Mouse (Mus musculus) thymus, postnatal 14 days (tissue): Measurements from ENCODE around the gene Cd80.
"Not testable (repeated sequence)": the region's sequence is repeated elsewhere in the genome, so short reads cannot be mapped to it uniquely, and the experiment has no call there.

ENCODE experiments used
- DNase-seq: peaks from one replicate; pipeline ENCODE4 v3.0.0; 2021

The Cd80 gene

DNA sequence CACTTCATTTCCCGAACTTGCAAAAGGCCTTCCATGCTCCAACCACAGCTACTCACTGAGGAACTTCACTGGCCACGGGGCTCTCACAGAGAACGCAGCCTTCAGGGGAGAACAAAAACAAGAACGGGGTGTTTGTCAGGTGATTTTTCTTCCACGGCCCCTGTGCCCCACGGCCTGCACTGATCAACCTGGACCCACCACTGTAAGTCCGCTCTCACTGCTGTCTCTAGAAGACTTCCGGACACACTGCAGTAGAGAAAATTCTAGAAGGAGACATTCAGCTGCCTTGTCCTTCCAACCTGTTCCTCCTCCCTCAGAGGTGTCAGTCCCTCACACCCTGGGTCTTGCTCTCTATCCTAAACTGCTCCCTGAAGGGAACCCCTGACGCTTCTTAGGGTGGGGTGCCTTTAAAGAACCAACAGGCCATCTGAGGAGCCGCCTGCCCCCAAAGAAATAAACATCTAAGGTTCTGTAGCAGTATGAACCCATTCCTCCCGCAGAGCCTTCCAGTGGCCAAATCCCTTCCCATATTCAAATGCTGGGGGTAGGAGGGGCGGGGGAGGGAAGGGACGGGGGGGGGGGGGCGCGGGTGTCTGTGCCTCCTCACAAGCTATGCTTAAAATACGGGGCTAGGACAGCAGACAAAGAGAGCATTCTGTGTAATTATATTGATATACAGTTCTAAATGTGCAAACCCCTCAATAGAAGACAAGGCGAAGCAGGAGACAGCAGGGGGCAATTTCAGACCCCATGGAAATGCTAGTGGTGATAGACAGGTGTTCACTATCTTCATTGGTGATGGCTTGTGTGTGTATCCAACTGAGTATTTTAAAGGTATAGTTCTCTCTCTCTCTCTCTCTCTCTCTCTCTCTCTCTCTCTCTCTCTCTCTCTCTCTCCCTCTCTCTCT lies at the start of gene Cd80:
TSS of gene Cd80 (plus strand) at position 51 of the 908 bp plus-strand sequence.
- DNase-seq: no peak

DNA sequence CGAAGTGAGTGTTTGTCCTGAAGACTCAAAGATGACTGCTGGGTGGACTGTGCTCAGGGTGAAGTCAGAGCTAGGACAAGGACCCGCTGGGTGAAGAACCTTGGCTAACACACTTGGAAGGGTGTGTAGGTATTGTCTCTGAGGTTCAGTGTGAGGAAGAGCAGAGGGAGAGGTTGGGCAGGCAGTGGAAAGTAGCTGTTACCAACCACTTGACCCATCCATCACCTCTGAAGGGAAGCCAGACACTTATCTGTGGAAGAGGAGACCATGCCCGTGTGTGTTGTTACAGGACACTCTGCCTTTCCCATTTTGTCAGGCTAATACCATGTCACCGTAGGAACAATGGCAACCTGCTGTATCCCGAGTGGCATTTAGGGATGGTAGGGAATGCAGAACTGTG lies 49.1 kb upstream of the Cd80 start:
- DNase-seq: no peak

DNA sequence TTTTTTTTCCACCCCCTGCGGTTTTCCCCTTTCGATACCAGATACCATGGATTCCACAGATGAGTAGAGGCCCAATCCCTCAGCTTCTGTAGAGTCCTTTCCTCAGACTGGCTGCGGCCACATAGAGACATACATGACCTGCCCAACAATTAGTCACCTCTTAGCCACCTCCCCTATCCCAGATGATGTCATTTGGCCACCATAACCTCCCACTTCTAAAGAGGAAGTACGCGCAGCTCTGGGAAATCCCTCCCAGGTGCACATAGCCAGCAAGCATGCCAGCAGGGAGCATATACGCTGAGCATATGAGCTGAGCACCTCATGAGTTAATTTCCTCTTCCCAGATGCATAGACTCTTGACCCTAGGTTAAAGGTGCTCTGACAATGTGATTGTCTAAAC lies 48.7 kb upstream of the Cd80 start:
- no peak for DNase-seq

DNA sequence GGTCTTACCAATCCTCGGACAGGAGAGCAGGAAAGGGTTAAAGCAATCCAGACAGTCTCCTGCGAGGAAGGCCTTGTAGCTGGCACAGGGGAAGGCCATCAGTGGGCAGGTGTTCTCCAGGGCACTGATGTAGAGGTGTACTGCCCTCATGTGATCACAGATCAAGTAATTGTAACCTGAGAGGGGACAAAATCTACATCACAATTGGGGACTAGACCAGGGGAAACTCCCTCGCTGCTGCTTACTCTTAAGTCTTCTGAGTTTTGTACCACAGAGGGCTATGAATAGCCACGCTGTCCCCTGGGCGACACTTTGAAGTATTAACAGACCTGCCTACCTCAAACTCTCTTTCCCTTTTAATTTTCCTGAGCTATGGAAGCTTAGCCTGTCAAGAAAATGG lies 47.8 kb upstream of the Cd80 start:
- DNase-seq: no peak

DNA sequence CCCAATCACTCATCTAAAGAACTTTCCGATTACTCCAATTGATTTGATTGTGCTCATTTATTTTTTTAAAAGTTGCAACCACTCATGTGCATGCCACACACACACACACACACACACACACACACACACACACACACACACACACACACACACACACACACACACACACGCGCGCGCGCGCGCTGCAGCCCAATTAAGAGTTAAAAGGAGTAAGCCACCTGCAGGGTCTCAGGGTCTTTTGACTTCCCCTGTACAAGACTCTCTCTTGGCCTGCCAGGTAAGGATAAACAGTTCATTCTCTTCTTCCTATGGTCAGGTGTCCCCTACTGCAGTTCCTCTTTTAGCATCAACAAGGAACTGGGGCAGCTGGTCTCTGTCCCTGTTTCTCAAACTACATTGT lies 46.9 kb upstream of the Cd80 start:
- no peak for DNase-seq

DNA sequence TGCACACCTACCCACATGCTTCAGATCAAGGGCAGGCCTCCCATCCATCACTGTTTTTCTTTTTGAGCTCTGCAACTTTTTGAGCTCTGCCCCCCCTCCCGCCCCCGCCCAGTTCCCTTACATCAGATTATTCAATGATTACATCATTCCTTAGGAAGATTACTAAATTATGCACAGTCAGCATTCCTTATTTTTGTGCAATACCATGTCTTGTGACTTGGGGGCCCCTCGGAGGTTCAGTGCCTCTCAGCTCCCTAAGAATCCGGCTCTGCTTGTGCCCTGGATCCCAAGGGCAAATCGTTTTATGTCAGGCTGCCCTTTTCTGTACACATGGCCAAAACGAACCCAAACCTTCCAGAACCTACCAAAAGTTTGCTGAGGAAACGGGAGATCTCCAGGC lies 40.4 kb upstream of the Cd80 start:
- no peak for DNase-seq

DNA sequence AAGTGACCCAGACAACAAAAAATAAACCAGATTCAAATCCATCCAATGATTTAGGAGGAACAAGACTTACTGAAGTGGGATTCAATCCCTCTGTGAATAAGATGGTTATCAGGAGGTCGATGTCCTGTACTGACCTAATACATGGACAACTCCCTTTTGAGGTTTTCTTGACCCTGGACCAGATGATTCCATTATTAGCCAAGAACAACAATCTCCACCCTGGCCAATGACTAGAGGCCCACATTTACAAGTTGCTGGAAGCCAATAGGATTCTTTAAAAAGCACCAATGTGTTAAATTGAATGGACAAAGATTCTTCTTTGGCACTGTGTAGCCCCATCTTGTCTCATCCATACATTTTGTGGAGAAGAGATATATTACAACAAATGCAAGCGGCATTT lies 30.0 kb upstream of the Cd80 start:
- DNase-seq: no peak

DNA sequence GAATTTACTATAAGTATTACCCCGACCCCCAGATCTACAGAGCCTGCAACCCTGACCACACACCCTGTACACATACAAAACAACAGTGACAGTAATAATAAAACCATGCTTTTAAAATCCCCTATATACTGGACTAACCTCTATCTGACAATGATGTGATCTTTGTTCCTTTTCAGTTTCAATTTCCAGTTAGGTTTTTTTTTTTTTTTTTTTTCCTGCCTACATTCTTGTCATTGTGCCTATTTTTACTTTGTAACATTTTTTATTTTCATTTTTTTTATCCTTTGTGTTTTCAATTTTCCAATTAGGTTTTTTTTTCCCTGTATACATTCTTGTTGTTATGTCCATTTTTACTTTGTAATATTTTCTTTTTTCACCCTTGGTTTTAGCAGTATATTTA lies 29.6 kb upstream of the Cd80 start:
- DNase-seq: no peak

DNA sequence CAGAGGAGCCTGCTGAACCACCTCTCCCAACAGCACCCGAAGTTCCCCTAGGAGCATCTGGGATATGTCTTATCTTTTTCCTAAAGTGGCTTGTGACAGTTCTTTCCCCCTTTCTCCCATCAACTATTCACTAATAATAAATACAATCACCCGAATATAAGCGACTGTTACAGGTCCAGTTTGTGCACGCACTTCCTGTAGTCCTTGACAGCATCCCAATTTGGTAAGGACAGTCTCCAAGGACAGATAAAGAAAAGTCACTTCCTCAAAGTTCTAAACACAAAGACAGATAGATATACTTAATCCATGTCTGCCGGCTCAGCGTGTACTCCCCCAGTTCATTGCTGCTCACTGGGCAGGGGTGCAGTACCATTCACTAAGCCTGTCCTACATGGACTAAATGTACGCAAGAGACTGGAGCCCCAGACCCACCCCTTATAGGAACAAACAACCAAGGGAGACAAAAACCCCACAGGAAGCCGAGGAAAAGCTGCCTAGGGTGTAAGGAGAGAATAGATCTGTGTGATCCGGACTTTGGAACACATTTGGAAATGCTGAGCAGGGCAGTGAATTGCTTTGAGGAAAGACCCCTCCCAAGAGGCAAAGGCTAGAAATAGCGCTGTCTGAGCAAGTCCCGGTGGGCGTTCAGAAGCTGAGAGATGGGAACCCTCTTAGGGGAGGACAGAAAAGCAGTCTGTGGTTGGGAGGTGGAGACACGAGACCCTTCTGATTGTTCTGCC lies 23.7 kb upstream of the Cd80 start:
- no peak for DNase-seq

DNA sequence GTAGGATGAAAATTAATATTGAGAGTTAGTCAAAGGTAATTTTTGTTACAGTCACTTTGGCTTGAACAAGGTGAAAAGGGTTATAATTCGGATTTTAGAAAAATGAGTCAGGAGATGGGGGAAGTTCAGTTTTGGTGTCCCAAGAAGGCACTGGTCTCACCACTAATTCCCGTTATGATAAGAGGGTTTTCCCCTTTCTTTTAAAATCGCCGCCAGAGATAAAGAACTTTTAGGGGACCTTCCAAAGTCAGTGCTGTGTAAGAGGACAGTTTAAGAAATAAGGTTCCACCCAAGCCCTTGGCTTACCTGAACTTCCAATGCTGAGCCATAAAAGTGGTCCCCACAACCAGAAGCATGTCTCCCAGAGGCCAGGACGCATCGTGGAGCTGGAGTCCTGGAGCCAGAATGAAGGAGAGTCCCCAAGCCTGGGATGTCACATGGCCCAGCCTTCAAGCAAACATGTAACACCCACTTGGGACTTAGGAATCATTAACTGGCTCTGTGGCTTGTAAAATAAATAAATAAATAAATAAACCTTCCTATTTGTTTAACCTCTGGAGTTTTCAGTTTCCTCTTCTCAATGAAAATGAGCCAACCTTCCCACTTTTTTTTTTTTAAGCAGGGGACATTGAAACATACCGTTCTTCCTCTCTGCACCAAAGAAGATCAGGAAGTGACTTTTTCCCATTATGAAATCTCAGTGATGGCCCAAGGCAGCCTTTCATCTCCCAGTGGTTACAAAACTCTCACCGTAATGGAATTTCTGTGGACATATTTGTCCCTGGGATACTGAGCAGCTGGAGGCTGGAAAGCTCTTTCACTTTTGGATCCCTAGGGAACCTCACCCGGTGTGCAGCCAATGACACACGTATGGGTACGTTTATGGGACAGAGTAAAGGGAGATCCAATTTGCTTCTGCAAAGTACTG lies 22.6 kb upstream of the Cd80 start, which contains the start of gene Pla1a:
TSS of gene Pla1a (minus strand) at position 648 of the 928 bp plus-strand sequence.
- no peak for DNase-seq

DNA sequence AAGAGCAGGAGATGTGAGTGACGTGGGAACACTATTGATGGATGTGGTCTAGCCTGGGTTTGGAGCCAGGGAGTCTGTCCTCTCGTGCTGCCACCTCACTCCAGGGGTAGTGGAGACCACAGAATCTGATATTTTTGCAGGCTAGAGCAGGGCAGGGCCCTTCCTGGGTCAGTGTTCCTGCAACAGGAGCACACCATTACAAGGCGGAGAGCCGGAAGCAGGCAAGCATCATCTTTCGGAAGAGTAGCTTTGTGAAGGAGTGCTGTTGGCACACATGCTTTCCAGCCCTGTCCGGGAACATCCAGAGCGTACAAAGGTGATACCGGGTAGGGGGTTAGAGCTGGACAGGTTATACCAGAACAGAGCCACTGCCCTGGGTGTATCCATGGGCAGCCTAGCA lies 21.8 kb upstream of the Cd80 start:
- DNase-seq: no peak

DNA sequence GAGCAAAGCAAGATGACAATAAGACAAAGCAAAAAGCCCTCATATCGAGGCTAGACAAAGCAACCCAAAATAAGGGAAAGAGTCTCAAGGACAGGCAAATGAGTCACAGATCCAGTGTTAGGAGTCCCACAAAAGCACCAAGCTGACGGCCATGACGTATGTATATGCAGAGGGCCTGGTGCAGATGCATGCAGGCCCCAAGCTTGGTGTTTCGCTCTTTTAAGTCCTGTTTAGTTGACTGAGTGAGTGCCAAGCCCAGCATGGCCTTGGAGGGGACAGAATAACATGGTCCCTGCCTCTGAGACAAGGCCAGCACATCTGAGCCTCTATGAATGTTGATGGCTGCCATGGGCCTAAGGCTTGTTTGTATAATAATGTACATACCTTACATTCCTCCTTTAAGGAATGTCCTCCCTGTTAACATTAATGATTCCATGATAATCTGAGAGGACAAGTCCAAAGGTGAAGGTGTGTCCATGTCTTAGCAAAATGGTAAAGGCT lies 21.0 kb upstream of the Cd80 start:
- DNase-seq: no peak

DNA sequence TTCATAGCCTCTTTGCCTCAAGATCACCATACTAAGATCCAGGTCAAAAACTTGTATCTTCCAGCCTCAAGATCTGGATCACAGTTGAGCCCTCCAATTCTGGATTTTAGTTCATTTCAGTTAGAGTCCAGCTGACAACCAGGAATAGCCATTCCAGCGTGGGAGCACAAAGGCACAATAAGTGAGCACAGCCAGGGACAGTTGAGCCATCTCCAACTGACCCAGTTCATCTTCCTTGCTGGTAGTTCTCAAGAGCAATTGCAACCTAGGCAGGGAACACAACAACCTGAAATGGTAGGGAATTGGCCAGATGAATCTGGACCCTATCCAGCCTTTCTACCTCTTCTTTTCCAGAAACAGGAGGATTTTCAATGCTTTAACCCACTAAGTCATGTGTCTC lies 16.2 kb upstream of the Cd80 start:
- no peak for DNase-seq

DNA sequence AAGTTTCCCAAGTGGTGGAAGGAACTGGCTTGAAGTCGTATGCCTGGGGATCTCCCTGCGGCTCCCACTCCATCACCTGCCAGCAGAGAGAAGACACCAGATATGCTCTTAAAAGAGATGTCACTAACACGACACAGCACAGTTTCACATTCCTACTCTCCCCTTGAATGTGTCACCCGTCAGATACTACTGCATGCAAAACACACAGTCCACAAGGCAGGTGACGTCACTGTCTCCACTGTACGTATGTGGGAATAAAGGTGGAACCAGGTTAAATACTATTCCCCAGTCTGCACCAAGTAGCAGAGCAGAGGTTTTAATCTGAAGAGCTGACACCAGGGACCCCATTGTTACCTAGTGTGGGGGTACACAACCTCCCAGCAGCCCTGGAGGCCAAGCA lies 15.0 kb upstream of the Cd80 start:
- DNase-seq: no peak

DNA sequence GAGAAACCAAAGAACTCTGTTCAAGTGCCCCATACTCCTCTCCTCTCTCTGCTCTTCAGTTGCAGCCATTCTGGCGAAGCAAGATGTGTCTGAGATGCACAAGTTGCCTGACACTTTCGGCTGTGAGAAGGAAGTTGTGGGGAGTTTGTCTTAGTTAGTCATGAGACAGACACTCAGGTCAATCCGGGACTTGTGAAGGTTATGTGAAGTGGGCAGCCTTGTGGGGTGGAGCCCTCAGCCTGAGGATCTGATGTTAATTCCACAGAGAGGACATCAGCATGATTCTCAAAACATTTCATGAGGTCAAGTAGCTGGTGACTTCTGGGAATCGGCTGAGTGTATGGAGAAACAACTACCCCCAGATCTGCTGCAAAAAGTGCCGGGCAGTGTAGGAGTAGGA lies 13.8 kb upstream of the Cd80 start:
- DNase-seq: no peak

DNA sequence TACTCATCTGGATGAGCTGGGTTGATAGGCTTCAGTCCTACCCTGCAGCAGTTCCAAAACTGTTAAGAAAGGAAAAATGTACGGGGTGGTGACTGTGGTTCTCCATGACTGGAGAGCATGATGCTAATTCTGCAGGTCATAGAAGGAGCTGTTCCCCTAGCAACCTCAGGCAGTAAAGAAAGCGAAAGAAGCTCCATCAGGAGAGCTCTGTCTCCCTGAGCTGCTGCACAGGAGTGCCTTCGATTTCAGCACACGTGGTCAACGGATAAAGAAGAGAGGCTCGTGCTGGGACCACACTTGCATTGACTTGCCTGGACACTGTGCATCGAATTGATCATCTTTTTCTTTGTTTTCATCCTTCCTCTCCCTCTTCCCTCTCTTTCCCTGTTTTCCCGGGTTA lies 13.1 kb upstream of the Cd80 start:
- DNase-seq: no peak

DNA sequence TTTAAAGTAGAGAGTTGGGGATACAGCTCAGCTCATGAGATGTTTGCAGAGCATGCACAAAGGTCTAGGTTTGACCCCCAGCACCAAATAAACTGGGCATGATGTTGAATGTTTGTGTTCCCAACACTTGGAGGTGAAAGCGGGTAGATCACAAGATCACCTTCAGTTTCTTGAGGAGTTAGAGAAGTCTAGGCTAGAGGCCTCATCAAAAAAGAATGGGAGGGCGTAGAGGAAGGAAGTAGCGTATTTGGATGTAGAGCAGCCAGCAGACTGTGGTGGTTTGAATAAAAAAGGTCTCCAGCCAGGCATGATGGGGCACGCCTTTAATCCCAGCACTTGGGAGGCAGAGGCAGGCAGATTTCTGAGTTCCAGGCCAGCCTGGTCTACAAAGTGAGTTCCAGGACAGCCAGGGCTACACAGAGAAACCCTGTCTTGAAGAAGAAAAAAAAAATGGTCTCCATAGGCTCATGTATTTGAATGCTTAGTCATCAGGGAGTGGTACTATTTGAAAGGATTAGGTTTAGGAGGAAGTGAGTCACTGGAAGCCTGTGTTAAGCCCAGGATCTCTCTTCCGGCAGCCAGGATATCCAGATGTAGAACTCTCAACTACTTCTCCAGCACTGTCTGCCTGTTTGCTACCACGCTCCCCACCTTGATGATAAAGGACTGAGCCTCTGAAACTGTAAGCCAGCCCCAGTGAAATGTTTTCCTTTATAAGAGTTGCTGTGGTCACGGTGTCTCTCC lies 11.5 kb upstream of the Cd80 start:
- DNase-seq: no peak

DNA sequence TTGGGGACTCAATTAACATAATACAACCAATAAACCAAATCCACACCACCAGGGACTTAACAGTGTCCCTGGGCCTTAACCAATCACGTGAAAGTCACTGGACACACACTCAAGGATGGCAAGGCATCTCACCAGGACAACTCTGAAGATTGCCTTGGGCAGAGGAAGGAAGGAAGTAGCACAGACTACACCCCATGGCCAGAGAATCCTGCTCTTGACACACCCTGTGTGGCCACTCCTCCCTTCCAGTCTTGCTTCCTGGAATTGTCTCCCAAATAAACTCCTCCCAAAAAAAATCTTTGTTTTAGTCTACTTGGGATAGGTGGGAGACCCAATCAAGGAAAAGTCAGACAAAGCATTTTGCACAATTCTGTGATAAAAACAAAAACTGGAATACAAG lies 10.3 kb upstream of the Cd80 start:
- DNase-seq: no peak

DNA sequence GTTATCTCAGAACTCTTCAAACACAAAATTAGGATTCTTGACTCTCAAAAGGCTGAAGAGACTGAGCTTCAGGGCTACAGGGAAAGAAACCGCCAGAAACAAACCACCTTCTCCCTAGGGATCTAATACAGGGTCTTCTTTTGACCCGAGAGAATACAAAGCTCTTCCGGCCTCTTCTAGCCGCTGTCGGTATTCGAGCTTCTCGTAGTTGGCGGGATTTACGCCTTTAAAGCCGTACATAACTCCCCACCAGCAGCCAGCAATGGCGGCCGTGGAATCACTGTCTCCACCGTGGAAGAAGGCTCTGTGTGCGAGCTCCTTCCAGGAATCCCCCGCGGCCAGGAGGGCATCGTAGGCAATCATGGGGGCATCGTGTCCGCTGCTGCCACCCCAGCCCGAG lies 9.8 kb upstream of the Cd80 start:
- no peak for DNase-seq

DNA sequence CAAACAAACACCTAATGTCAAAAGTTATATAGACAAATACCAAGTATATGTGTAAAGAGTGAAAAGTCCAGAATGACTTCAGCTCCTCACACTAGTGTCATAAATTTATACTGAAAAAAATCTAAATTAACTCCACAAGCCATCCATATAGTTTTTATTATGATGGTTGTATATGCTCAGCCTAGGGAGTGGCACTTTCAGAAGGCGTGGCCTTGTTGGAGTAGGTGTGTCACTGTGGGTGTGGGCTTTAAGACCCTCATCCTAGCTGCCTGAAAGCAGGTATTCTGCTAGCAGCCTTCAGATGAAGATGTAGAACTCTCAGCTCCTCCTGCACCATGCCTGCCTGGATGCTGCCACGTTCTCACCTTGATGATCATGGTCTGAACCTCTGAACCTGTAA lies 9.2 kb upstream of the Cd80 start:
- DNase-seq: not testable (repeated sequence)

DNA sequence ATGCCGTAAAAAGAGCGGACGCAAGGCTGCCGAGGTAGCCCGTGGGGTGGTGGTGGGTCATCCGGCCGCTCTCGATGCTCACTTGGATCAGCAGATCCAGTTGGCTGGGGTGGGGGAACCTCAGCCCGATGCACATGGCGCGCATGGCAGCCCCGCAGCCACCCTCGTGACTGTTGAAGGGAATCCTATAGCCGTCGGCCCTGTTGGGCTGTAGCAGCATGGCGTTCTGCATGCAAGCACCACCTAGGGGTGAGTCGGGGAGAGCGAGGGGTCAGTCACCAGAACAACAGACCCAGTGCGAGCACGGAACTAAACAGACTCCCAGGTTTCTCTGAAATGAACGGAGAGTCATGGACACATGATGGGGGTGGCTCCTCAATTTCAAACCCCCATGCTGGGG lies 8.0 kb upstream of the Cd80 start:
- no peak for DNase-seq

DNA sequence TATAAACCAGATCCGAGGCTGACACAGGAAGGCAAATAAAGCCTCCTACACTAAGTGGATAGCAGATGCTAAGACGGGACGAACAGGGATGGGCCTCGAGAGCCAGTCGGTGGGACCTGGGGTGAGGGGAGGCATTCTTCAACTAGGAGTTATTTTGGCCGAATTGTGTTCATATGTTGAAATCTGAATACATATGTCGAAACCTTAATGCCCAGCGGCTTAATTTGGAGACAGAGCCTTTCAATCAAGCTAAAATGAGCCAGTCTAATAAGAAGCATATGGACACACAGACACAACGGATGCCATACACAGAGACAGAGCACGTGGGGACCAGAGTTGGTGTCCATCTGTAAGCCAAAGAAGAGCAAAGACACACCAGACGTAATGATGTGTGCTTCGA lies 6.9 kb upstream of the Cd80 start:
- no peak for DNase-seq
